Mouse (Mus musculus) ES-E14 (cell line): ENCODE data around the gene Npas2. TPM values are rescaled to one million over a fixed set of nuclear protein-coding genes. Genes with fewer than 3 reads are reported as not detected.

ENCODE experiments used
- DNase-seq: peaks from one replicate; pipeline ENCODE4 v3.0.0-alpha.2; 2013; ENCODE audit warnings: low read depth, low spot score
- H3K27ac ChIP-seq: 2 replicates; pipeline ENCODE4 v1.5.1; 2012; ENCODE audit warnings: low read depth, mild to moderate bottlenecking, low read length, moderate library complexity, mixed read lengths; ENCODE audit not compliant: poor library complexity, insufficient read depth, severe bottlenecking
- H3K36me3 ChIP-seq: 2 replicates; pipeline ENCODE4 v1.6.1; 2012; ENCODE audit warnings: mild to moderate bottlenecking, low read length, moderate library complexity, mixed read lengths; ENCODE audit not compliant: control insufficient read depth, poor library complexity, insufficient read depth, severe bottlenecking
- H3K4me1 ChIP-seq, 2 experiments: fragments of 150-350 bp in 1 of 2; sonication (generic) in 1 of 2; 2 replicates each; pipeline ENCODE4 v1.6.1; 2012; ENCODE audit warnings: low read length in 2 of 2, mild to moderate bottlenecking in 1 of 2, mixed read lengths in 1 of 2; ENCODE audit not compliant: control insufficient read depth in 2 of 2, insufficient read depth in 2 of 2, poor library complexity in 1 of 2
- H3K4me3 ChIP-seq, 2 experiments: fragments of 150-350 bp in 1 of 2; sonication (generic) in 1 of 2; 2 replicates each; pipeline ENCODE4 v1.5.1; 2012; ENCODE audit warnings: low read length in 2 of 2, low read depth in 1 of 2, mild to moderate bottlenecking in 1 of 2, mixed read lengths in 1 of 2; ENCODE audit not compliant: insufficient read depth in 1 of 2, poor library complexity in 1 of 2, severe bottlenecking in 1 of 2
- H3K9ac ChIP-seq: 2 replicates; pipeline ENCODE4 v1.6.1; 2012; ENCODE audit warnings: low read depth, mild to moderate bottlenecking, low read length, mixed read lengths; ENCODE audit not compliant: poor library complexity, insufficient read depth, severe bottlenecking
- H3K9me3 ChIP-seq: fragments of 150-350 bp; sonication (generic); 2 replicates; pipeline ENCODE4 v1.6.1; 2012; ENCODE audit warnings: low read depth, mild to moderate bottlenecking, low read length; ENCODE audit not compliant: control insufficient read depth, insufficient read depth
- CHD2 ChIP-seq: IDR thresholded peaks from 2 replicates; pipeline ENCODE4 v1.6.1; 2014; ENCODE audit warnings: mild to moderate bottlenecking, low read depth, low read length, inconsistent platforms
- HCFC1 ChIP-seq: IDR thresholded peaks from 2 replicates; pipeline ENCODE4 v1.6.1; 2012; ENCODE audit warnings: low read length, inconsistent platforms, borderline replicate concordance; ENCODE audit not compliant: insufficient read depth
- MAFK ChIP-seq: IDR thresholded peaks from 2 replicates; pipeline ENCODE4 v1.6.1; 2014; ENCODE audit warnings: mild to moderate bottlenecking, low read depth, low read length, inconsistent platforms; ENCODE audit not compliant: insufficient read depth
- ZC3H11A ChIP-seq: IDR thresholded peaks from 2 replicates; pipeline ENCODE4 v1.6.1; 2012; ENCODE audit warnings: low read depth, mild to moderate bottlenecking, inconsistent platforms, low read length, borderline replicate concordance
- ZNF384 ChIP-seq: IDR thresholded peaks from 2 replicates; pipeline ENCODE4 v1.6.1; 2012; ENCODE audit warnings: low read depth, low read length, inconsistent platforms
- in situ Hi-C, 2 experiments: fragments of 600-800 bp; cut with MboI; formaldehyde crosslinking; loops; one replicate each; pipeline ENCODE4 v1.15.1; 2025; ENCODE audit warnings: low sequenced_read_pairs in 2 of 2, inconsistent platforms in 1 of 2; ENCODE audit not compliant: unreplicated experiment in 2 of 2
- total RNA-seq: library from RNA; depleted of rRNA; stranded (reverse); fragments of 300-350 nt; gene quantifications from 2 replicates; pipeline ENCODE4 v1.2.3, GENCODE M21; 2012

Npas2 gene
- total RNA-seq, 1 experiment: 0.09 TPM

DNA sequence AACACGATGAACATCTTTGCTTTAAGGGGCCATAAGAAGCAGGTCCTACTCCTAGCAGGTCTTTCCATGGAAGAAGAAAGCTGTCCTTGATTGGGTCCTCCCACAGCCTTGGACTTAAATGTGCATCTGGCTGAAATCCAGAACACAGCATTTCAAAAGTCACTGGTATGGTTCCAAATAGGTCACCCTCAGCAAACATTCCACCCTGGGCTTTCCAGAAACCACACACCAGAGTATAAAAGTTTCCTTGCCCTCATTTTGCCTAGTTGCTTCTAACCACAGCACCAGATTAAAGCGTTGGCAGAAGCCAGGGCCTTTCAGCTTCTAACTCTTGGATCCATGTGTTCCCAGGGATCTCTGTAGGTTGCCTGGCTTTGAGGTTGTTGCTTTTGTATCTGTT, 124.4 kb downstream of the Npas2 start:
- H3K4me3 ChIP-seq: no peak overlapping the region
- H3K9me3 ChIP-seq: no peaks in the 10 kb centered on the region
- no peak overlapping the region for H3K27ac ChIP-seq
- no peak overlapping the region for H3K9ac ChIP-seq
- in situ Hi-C loops: no loop called here
- no peak for TF ChIP-seq CHD2
- TF ChIP-seq HCFC1: no peak
- TF ChIP-seq ZC3H11A: no peak
- TF ChIP-seq MAFK: no peak
- no peak for TF ChIP-seq ZNF384
- no peak for DNase-seq
- H3K4me1 ChIP-seq: no peaks in the 10 kb centered on the region
- no peaks in the 10 kb centered on the region for H3K36me3 ChIP-seq

DNA sequence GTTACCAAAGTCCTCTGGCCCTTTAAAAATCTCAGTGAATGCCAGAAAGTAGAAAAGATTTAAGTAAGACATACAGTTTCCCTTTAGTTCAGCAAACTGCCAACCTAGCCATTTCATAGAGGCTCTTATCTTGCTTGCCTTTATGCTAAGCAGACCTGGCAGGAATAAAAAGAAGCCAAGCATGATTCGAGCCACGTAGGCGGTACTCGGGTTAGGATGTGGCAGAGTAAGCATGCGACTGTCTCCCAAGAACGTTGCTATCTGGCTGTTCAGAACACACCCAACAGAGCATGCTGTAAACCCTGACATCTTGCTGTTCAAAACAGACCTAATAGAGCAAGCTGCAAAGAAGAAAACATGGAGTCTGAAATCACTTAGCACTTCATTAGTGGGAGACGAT, 125.3 kb downstream of the Npas2 start:
- no peaks in the 10 kb centered on the region for H3K9me3 ChIP-seq
- in situ Hi-C loops: no loop called here
- H3K4me3 ChIP-seq: no peak overlapping the region
- no peaks in the 10 kb centered on the region for H3K4me1 ChIP-seq
- H3K9ac ChIP-seq: no peak overlapping the region
- TF ChIP-seq CHD2: no peak
- no peaks in the 10 kb centered on the region for H3K36me3 ChIP-seq
- H3K27ac ChIP-seq: no peak overlapping the region
- DNase-seq: no peak

GRCm38 (mm10) chr1:39321954-39322353, 128.4 kb downstream of the Npas2 start:
- no peak overlapping the region for H3K4me3 ChIP-seq
- H3K9ac ChIP-seq: no peak overlapping the region
- no peak for DNase-seq
- H3K4me1 ChIP-seq: no peaks in the 10 kb centered on the region
- H3K9me3 ChIP-seq: no peaks in the 10 kb centered on the region
- H3K27ac ChIP-seq: no peak overlapping the region
- TF ChIP-seq HCFC1 (no peak), CHD2 (no peak), MAFK (no peak), ZNF384 (no peak), ZC3H11A (no peak)
- in situ Hi-C loops: no loop called here
- H3K36me3 ChIP-seq: no peaks in the 10 kb centered on the region

DNA sequence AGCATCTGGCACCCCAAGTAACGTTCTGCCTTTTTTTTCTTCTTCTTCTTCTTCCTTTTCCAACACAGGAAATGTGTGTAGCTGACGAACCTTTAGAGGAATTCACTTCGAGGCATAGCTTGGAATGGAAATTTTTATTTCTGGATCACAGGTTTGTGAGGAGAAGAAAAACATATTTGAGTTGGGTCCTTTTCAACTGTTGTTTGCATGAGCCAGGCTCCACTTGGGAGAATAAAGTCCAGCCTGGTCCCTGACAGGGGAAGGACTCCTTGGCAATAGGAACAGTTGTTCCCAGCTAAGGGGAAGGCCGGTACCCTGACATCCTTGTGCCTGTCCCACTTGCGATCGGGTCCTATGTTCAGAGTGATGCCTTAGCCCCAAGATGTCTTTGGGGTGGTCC, 131.7 kb downstream of the Npas2 start:
- Histone ChIP-seq H3K36me3 (no peaks in the 10 kb centered on the region), H3K4me3 (no peak overlapping the region), H3K27ac (no peak overlapping the region), H3K9me3 (no peaks in the 10 kb centered on the region), H3K4me1 (no peaks in the 10 kb centered on the region), H3K9ac (no peak overlapping the region)
- TF ChIP-seq CHD2: no peak
- in situ Hi-C loops: loop anchor here in 1 of 2 experiments (25.0 kb wide), 1 partner anchor 313 kb away; no protein-coding TSS in a partner anchor
- DNase-seq: no peak

DNA sequence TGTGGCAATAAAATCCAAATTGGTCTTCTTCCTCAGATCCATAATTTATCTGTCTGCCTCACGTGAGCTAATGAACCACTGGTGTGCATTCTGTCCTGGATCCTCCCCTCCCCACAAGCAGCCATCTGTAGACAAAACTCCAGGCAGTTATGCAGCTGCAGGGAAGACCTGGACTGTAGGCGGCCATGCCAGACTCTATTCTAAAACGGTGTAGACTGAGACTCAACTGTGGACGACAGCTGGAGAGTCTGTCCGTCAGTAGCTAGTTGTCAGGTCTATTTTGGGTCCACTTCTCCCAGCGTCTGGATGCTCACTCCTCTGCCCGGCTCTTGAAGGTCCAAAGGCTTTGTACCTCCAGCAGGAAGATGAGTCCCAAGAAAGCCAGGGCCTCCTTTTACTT, 134.0 kb downstream of the Npas2 start:
- in situ Hi-C loops: loop anchor here in 1 of 2 experiments (25.0 kb wide), 1 partner anchor 315 kb away; no protein-coding TSS in a partner anchor
- DNase-seq: no peak
- Histone ChIP-seq H3K9me3 (no peaks in the 10 kb centered on the region), H3K4me1 (no peaks in the 10 kb centered on the region), H3K36me3 (no peaks in the 10 kb centered on the region), H3K9ac (no peak overlapping the region), H3K4me3 (no peak overlapping the region), H3K27ac (no peak overlapping the region)
- TF ChIP-seq MAFK: no peak
- no peak for TF ChIP-seq CHD2
- TF ChIP-seq ZNF384: no peak
- TF ChIP-seq ZC3H11A: no peak
- no peak for TF ChIP-seq HCFC1
